Mouse (Mus musculus): ENCODE measurements around the gene Gm21936. TPM values are rescaled to one million over a fixed set of nuclear protein-coding genes. Genes with fewer than 3 reads are reported as not detected.
"Not testable (repeated sequence)": the region's sequence is repeated elsewhere in the genome, so short reads cannot be mapped to it uniquely, and the experiment has no call there.

Gm21936 gene
- not detected in 2 replicates for polyA plus RNA-seq (2016; fragmentation: Nextera tagmentation; extraction: Ambion mirVana)

- not testable (repeated sequence) for H3K36me3 ChIP-seq; H3K27ac ChIP-seq; H3K4me1 ChIP-seq; DNase-seq (ENCODE audit: low spot score); H3K27me3 ChIP-seq (ENCODE audit: low read depth, poor library complexity, severe bottlenecking); H3K9me3 ChIP-seq (replicated peaks); H3K4me3 ChIP-seq
- WGBS, result 88% methylated on average over 1 of the region's 1 CpGs
Measured at GRCm38 (mm10) chr12:87795212-87795611, at the start of gene Gm21936. TSS of gene Gm21936 (plus strand) at chr12:87795512.

DNA sequence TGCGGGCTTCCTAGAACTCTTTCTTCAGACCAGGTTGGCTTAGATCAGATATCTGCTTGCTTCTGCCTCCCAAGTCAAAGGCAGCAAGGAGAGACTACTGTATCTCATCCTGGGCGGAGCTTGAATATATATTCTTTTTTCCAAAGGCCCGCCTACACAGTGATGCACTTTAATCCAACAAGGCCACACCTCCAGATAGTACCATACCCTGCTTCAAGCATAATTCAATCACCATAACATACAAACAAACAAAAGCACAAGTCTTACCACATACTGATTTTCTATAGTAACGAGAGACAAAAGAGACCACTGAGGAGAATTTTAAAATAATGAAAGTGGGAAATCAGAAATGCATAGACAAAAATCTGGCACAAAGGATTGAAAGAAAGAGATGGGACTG lies 19.7 kb upstream of the Gm21936 start, which contains the start of gene Gm21319:
Gene Gm21319, minus strand, starts transcription at position 101 of the 400 bp plus-strand sequence.
- not testable (repeated sequence) for H3K27ac ChIP-seq; H3K4me1 ChIP-seq; H3K9me3 ChIP-seq (replicated peaks); H3K36me3 ChIP-seq; H3K4me3 ChIP-seq; DNase-seq (ENCODE audit: low spot score); H3K27me3 ChIP-seq (ENCODE audit: low read depth, poor library complexity, severe bottlenecking)
- 91% methylated on average over 4 of the region's 4 CpGs for WGBS

- H3K36me3 ChIP-seq; H3K4me3 ChIP-seq; H3K9me3 ChIP-seq (replicated peaks); H3K27me3 ChIP-seq (ENCODE audit: low read depth, poor library complexity, severe bottlenecking); H3K27ac ChIP-seq; H3K4me1 ChIP-seq; DNase-seq (ENCODE audit: low spot score): not testable (repeated sequence)
- WGBS, result 83% methylated on average over 5 of the region's 5 CpGs
Measured at GRCm38 (mm10) chr12:87797971-87798370, 2.7 kb downstream of the Gm21936 start.

GRCm38 (mm10) chr12:87816277-87816676 lies 21.0 kb downstream of the Gm21936 start, which contains the start of gene BB287469:
TSS of gene BB287469 (plus strand) at chr12:87816577.
- H3K9me3 ChIP-seq (replicated peaks); H3K36me3 ChIP-seq; DNase-seq (ENCODE audit: low spot score); H3K4me3 ChIP-seq; H3K4me1 ChIP-seq; H3K27me3 ChIP-seq (ENCODE audit: low read depth, poor library complexity, severe bottlenecking); H3K27ac ChIP-seq: not testable (repeated sequence)
- 92% methylated on average over 6 of the region's 6 CpGs for WGBS

DNA sequence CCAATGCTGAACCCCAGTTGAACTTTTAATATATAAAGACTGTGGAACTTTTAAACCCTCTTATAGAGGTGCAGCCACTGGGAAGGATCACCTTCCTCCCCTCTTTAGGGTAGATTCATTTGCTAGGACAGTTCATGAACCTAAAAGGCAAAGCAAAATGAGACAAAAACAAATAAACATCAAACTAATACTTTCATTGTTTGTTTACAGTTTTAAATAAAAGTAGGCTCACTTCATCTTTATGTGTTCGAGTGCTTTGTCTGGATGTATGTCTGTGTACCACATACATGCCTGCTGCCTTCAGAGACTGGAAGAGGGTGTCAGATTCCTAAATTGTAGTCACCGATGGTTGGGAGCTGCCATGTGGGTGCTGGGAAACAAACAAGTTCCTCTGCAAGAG lies 46.9 kb downstream of the Gm21936 start, which contains the start of gene Gm2001:
Gene Gm2001, minus strand, starts transcription at position 101 of the 400 bp plus-strand sequence.
- not testable (repeated sequence) for H3K36me3 ChIP-seq; H3K27ac ChIP-seq; H3K9me3 ChIP-seq (replicated peaks); H3K27me3 ChIP-seq (ENCODE audit: low read depth, poor library complexity, severe bottlenecking); H3K4me3 ChIP-seq; DNase-seq (ENCODE audit: low spot score); H3K4me1 ChIP-seq
- WGBS, result 72% methylated on average over 2 of the region's 2 CpGs

Other genes starting within 250 kb of the Gm21936 start
- gene Oog1, start 192.8 kb upstream of the Gm21936 start, polyA plus RNA-seq (2016; fragmentation: Nextera tagmentation; extraction: Ambion mirVana), result not detected in 2 replicates
- not detected in 2 replicates for gene Gm4027, start 176.6 kb upstream of the Gm21936 start, polyA plus RNA-seq (2016; fragmentation: Nextera tagmentation; extraction: Ambion mirVana)
- not detected in 2 replicates for gene Gm16381, start 150.9 kb upstream of the Gm21936 start, polyA plus RNA-seq (2016; fragmentation: Nextera tagmentation; extraction: Ambion mirVana)
- gene Gm21319, start 19.8 kb upstream of the Gm21936 start, polyA plus RNA-seq (2016; fragmentation: Nextera tagmentation; extraction: Ambion mirVana), result not detected in 2 replicates
- gene BB287469, start 21.1 kb downstream of the Gm21936 start, polyA plus RNA-seq (2016; fragmentation: Nextera tagmentation; extraction: Ambion mirVana), result not detected in 2 replicates
- not detected in 2 replicates for gene Gm2001, start 46.8 kb downstream of the Gm21936 start, polyA plus RNA-seq (2016; fragmentation: Nextera tagmentation; extraction: Ambion mirVana)
- gene Gm2016, start 78.6 kb downstream of the Gm21936 start, polyA plus RNA-seq (2016; fragmentation: Nextera tagmentation; extraction: Ambion mirVana), result not detected in 2 replicates
- gene Gm2022, start 99.9 kb downstream of the Gm21936 start, polyA plus RNA-seq (2016; fragmentation: Nextera tagmentation; extraction: Ambion mirVana), result not detected in 2 replicates
- not detected in 2 replicates for gene Gm2035, start 124.3 kb downstream of the Gm21936 start, polyA plus RNA-seq (2016; fragmentation: Nextera tagmentation; extraction: Ambion mirVana)
- gene Gm2042, start 158.6 kb downstream of the Gm21936 start, polyA plus RNA-seq (2016; fragmentation: Nextera tagmentation; extraction: Ambion mirVana), result not detected in 2 replicates
- not detected in 2 replicates for gene Gm2075, start 216.3 kb downstream of the Gm21936 start, polyA plus RNA-seq (2016; fragmentation: Nextera tagmentation; extraction: Ambion mirVana)
- not detected in 2 replicates for gene Gm6803, start 223.3 kb downstream of the Gm21936 start, polyA plus RNA-seq (2016; fragmentation: Nextera tagmentation; extraction: Ambion mirVana)
- not detected in 2 replicates for gene Gm2056, start 231.5 kb downstream of the Gm21936 start, polyA plus RNA-seq (2016; fragmentation: Nextera tagmentation; extraction: Ambion mirVana)

Measured in limb, embryonic 10.5 days (tissue).